Mouse (Mus musculus): ENCODE results near the gene Oprl1.

Gene Oprl1

GRCm38 (mm10) chr2:181714903-181715326 is at the start of gene Oprl1:
Gene Oprl1 (plus strand): TSS chr2:181715016.
- DNase-seq (ENCODE audit: low spot score): no peak

- DNase-seq (ENCODE audit: low spot score): no peak
Measured at GRCm38 (mm10) chr2:181670285-181670912, 44.4 kb upstream of the Oprl1 start.

- DNase-seq (ENCODE audit: low spot score): no peak
Measured at GRCm38 (mm10) chr2:181670913-181671311, 43.9 kb upstream of the Oprl1 start.

GRCm38 (mm10) chr2:181671326-181671725 is 43.5 kb upstream of the Oprl1 start, which contains the start of gene Sox18:
Gene Sox18 (minus strand): TSS chr2:181671640.
- no peak for DNase-seq (ENCODE audit: low spot score)

- no peak for DNase-seq (ENCODE audit: low spot score)
Measured at GRCm38 (mm10) chr2:181671984-181672383, 42.8 kb upstream of the Oprl1 start.

GRCm38 (mm10) chr2:181673501-181673900 is 41.3 kb upstream of the Oprl1 start:
- no peak for DNase-seq (ENCODE audit: low spot score)

- no peak for DNase-seq (ENCODE audit: low spot score)
Measured at GRCm38 (mm10) chr2:181674934-181675333, 39.9 kb upstream of the Oprl1 start.

- no peak for DNase-seq (ENCODE audit: low spot score)
Measured at GRCm38 (mm10) chr2:181675454-181675853, 39.4 kb upstream of the Oprl1 start.

GRCm38 (mm10) chr2:181676424-181676823 is 38.4 kb upstream of the Oprl1 start:
- no peak for DNase-seq (ENCODE audit: low spot score)

GRCm38 (mm10) chr2:181677096-181677754 is 37.6 kb upstream of the Oprl1 start:
- DNase-seq (ENCODE audit: low spot score): no peak

- DNase-seq (ENCODE audit: low spot score): no peak
Measured at GRCm38 (mm10) chr2:181677755-181678098, 37.1 kb upstream of the Oprl1 start.

- no peak for DNase-seq (ENCODE audit: low spot score)
Measured at GRCm38 (mm10) chr2:181678780-181679179, 36.0 kb upstream of the Oprl1 start.

GRCm38 (mm10) chr2:181679951-181680715 is 34.7 kb upstream of the Oprl1 start, which contains the start of gene Tcea2:
Gene Tcea2 (plus strand): TSS chr2:181680310.
- peak; percentile 62 for DNase-seq (ENCODE audit: low spot score)

GRCm38 (mm10) chr2:181680716-181681117 is 34.1 kb upstream of the Oprl1 start:
- DNase-seq (ENCODE audit: low spot score): no peak

- DNase-seq (ENCODE audit: low spot score): no peak
Measured at GRCm38 (mm10) chr2:181681978-181682377, 32.8 kb upstream of the Oprl1 start.

GRCm38 (mm10) chr2:181683381-181683780 is 31.4 kb upstream of the Oprl1 start:
- no peak for DNase-seq (ENCODE audit: low spot score)

- no peak for DNase-seq (ENCODE audit: low spot score)
Measured at GRCm38 (mm10) chr2:181684713-181685112, 30.1 kb upstream of the Oprl1 start.

GRCm38 (mm10) chr2:181685686-181686085 is 29.1 kb upstream of the Oprl1 start:
- DNase-seq (ENCODE audit: low spot score): no peak

- no peak for DNase-seq (ENCODE audit: low spot score)
Measured at GRCm38 (mm10) chr2:181687586-181687985, 27.2 kb upstream of the Oprl1 start.

- DNase-seq (ENCODE audit: low spot score): no peak
Measured at GRCm38 (mm10) chr2:181689466-181690160, 25.2 kb upstream of the Oprl1 start.

- DNase-seq (ENCODE audit: low spot score): no peak
Measured at GRCm38 (mm10) chr2:181691083-181691482, 23.7 kb upstream of the Oprl1 start.

GRCm38 (mm10) chr2:181691571-181691970 is 23.2 kb upstream of the Oprl1 start:
- no peak for DNase-seq (ENCODE audit: low spot score)
